Mouse (Mus musculus): ENCODE measurements around the gene Timp2.

- no peak for TF ChIP-seq ZC3H11A (IDR thresholded peaks at IDR 0.05; ENCODE audit: borderline replicate concordance, low read depth, low read length)
- TF ChIP-seq ZNF384 (IDR thresholded peaks at IDR 0.05; ENCODE audit: low read depth, low read length) = no peak
- TF ChIP-seq MAFK (IDR thresholded peaks at IDR 0.05; ENCODE audit: insufficient read depth, low read depth, low read length) = no peak
- TF ChIP-seq HCFC1 (IDR thresholded peaks at IDR 0.05; ENCODE audit: borderline replicate concordance, insufficient read depth, low read length) = no peak
These were observed 29.0 kb downstream of the Timp2 start for GRCm38 (mm10) chr11:118326491-118326890.
